Mouse (Mus musculus): ENCODE data around the gene Fndc3b.

The Fndc3b gene

DNA sequence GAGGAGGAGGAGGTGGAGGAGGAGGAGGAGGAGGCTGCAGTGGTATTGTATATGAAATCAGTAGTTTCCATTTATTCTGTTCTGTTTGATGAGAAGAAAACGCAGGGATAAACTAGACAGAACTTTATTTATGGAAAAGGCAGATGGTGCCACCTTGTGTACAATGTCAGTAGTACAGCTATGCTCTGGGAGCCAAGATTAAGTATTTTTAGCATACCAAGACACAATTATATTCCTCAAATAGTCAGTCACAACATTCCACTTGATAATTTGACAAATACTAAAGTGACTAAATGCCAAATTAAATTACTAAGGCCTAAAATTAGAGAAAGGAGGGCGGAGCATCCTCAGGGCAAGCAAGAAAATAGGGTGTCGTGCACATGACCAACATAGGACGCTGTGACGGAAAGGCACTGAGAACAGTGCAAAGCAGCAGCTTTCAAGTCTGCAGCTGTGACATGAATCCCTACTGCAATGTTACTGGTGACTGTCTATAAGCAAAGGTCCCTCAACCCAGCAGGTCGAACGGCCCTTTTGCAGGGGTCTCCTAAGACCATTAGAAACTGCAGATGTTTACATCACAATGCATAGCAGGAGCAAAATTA is 244.7 kb downstream of the Fndc3b start:
- peak in 1 of 2 experiments; percentile 81 for DNase-seq (ENCODE audit: low spot score in 2 of 2)

GRCm38 (mm10) chr3:27463373-27463772 is 247.7 kb downstream of the Fndc3b start:
- no peak for DNase-seq (ENCODE audit: low spot score in 2 of 2)

- DNase-seq (ENCODE audit: low spot score in 2 of 2): no peak
Measured at GRCm38 (mm10) chr3:27462934-27463333, 248.2 kb downstream of the Fndc3b start.

- DNase-seq (ENCODE audit: low spot score in 2 of 2): no peak
Measured at GRCm38 (mm10) chr3:27462316-27462902, 248.7 kb downstream of the Fndc3b start.

- no peak for DNase-seq (ENCODE audit: low spot score in 2 of 2)
Measured at GRCm38 (mm10) chr3:27461861-27462260, 249.2 kb downstream of the Fndc3b start.

DNA sequence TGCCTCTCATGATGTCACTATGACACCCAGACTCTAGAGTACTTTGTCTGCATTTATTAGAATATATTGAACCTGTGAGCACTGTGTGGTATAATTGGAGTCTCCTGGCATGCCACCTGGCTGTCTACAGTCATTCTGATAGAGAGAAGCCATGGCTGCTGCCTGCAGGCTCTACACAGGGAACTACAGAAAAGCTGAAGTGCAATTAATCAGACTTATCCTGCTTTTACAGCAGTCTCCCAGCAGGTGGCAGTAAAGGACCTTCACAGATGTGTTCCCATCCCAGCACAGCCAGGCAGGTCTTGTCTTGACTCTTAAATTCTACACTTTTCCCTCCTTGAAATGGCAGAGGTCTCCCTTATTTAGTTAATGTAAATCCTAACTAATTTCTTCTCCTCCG is 250.1 kb downstream of the Fndc3b start:
- peak; percentile 42 to 83 for DNase-seq (ENCODE audit: low spot score in 2 of 2)

DNA sequence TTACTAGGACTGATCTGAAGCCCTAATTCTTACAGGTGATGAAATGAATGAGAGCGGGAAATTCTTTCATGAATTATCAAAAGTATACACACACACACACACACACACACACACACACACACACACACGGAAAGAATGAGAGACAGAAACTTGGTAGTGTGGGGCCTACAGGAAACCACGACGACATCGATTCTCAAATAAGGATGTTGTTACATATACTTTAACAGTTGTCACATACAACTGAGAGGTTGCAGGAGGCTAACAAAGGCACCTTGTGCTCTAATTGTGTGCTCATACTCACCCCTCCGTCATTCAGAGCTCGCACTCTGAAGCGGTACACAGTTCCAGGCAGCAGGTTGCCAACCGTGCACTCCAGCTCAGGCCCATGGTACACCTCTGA is 252.7 kb downstream of the Fndc3b start:
- no peak for DNase-seq (ENCODE audit: low spot score in 2 of 2)

GRCm38 (mm10) chr3:27456514-27456913 is 254.6 kb downstream of the Fndc3b start:
- DNase-seq (ENCODE audit: low spot score in 2 of 2): no peak

DNA sequence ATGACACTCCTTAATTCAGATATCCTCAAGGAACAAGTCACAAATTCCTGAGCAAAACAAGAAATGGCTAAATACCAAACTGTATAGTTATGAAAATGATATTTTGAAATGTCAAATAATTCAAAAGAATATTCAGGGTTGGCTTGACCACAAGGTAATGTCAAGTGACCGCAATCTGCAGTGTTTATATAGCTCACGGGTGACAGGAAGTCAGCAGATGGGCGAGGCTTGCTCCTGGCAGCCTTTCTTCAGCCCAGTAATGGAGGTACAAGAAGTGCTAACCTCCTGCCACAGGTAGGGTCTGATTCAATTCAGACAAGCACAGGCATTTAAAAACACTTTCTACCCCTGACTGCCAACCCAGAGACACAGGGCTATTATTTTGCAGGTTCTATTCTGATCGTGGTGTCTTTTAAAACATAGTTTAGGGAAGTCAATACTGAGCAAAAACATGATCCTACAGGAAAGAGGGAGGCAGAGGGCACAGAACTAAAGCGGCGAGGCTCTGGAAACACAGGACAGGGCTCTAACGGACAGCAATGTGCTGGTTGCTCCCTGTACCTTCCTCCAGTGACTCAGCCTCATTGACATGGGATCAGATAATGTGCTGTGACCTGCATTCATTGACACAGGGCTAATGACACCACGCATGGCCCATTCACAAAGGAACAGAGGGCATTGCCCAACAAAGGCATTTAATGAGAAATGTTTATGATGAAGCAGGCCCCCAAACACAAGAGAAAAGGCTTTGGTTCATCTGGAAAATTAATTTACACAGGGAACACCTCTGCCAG is 256.5 kb downstream of the Fndc3b start:
- no peak for DNase-seq (ENCODE audit: low spot score in 2 of 2)

DNA sequence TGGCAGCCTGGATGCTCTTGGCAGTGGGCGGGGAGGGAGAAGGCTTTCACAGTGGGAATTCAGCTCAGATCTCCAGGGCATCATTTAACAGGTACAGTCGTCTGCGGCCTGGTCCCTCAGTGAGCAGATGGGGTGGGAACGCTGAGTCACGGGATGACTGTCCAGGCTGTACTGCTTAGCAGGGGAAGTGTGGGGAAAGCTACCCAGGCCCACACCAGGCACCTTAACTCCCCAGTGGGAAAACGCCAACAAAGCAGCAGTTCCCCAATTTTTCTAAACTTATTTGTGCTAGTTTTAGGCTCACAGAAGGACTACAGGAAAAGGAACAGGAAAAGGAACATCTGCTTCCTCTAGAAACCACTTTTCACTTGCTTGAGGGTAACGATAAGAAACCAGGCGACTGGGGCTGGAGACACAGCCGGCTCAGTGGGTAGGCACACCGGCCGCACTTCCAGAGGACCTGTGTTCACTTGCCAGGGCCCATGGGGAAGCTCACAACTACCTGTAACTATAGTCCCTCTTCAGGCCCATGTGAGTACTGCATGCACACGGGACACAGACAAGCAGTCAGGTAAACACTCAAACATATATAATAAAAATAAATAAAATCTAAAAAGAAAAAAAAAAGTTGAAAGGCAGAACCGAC is 257.5 kb downstream of the Fndc3b start:
- DNase-seq (ENCODE audit: low spot score in 2 of 2): no peak

DNA sequence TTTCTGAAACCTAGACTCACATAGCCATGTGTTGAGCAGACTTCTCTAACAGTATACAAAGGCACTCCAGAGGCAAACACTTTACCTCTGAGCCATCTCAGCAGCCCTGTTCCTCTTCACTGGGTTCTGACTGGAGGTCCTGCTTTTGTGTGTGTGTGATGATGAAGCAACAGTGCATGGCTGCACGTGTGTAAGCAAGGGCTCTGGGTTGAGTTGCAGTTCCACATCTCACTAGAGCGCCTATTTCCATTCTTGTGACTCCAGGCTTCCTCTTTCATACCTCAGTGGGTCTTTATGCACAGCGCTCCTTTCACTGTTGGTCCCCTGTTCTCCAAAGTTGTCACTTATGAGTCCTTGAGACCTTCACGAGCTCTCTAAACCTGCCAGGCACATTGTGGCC is 261.7 kb downstream of the Fndc3b start:
- no peak for DNase-seq (ENCODE audit: low spot score in 2 of 2)

- DNase-seq (ENCODE audit: low spot score in 2 of 2): no peak
Measured at GRCm38 (mm10) chr3:27448367-27448766, 262.7 kb downstream of the Fndc3b start.

- no peak for DNase-seq (ENCODE audit: low spot score in 2 of 2)
Measured at GRCm38 (mm10) chr3:27439704-27440103, 271.4 kb downstream of the Fndc3b start.

DNA sequence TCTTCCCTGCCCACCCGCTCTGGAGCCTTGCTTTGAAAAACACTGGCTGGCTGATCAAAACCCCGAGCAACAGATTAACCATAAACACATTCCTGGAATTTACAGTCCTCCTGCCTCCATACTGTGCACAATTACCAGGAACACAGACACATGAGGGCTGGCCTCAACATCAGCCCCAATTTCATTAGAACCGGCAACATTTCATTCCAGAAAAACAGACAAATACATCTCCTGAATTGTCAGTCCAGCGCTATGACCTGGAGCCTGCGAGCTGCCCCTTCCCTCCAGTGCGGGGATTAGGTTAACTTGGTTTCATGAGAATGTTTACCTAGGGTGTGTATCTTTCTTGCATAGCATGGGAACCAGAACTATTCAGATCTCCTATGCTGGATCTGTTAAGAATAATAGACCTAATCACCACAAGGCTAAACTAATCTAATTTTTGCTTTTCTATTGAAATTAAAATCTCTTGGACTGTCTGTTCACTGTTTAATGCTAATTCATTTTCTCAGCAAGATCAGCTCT is 275.9 kb downstream of the Fndc3b start:
- DNase-seq (ENCODE audit: low spot score in 2 of 2): no peak

DNA sequence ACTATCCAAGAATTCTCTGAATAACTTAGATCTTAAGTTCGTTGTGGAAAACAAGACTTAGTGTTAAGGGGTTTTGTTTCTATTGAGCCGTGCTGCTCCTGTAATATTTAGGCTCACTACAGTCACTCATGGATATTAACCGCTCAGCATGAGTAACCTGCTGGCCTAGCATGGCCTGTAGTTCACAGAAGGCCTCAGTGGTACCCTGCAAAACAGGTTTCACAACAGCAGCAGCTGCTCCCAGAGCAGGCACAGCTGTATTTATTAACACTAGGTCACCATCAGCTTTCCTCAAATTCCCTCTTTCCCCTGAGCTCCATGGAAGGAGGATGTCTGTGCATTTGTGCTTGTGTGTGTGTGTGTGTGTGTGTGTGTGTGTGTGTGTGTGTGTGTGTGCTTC is 278.1 kb downstream of the Fndc3b start:
- DNase-seq (ENCODE audit: low spot score in 2 of 2): no peak

- no peak for DNase-seq (ENCODE audit: low spot score in 2 of 2)
Measured at GRCm38 (mm10) chr3:27430621-27431263, 280.4 kb downstream of the Fndc3b start.

DNA sequence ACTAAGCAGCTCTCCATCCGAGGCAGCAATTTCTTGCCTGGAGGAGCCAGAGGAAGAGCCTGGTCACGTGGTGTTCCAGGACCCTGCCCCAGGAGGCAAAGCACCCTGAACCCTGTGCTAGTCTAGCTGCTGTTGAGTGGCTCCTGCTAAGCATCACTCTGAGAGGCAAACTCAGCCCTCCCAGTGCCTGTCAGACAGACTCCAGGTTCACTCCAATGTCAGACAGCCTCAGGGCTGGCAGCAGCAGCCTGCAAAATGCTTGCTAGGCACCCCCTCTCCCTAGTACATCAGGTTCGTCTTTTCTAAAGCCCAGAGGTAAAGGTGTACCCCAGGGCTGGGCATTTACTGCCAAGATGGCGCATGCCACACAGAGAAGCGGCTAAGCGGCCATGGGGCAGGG is 283.7 kb downstream of the Fndc3b start:
- no peak for DNase-seq (ENCODE audit: low spot score in 2 of 2)

GRCm38 (mm10) chr3:27424049-27424667 is 286.9 kb downstream of the Fndc3b start:
- no peak for DNase-seq (ENCODE audit: low spot score in 2 of 2)

DNA sequence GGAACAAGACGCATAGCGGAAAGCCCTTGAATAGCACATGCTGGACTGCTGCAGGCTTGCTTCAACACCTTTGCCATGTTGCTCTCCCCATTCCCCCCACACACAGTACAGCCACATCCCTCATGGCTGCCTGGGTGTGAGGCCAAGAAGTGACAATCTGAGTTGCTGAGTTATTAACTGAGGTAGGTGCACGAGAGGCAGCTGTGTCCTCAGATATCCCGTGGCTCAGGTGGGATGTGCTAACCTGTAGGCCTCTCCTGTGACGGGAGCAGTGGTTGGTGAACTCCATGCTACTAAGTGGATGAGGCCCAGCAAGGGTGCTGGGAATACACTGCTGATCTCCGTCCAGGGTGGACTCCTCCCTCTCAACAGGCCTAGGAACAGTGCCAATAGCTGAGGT is 288.6 kb downstream of the Fndc3b start:
- DNase-seq (ENCODE audit: low spot score in 2 of 2): no peak

DNA sequence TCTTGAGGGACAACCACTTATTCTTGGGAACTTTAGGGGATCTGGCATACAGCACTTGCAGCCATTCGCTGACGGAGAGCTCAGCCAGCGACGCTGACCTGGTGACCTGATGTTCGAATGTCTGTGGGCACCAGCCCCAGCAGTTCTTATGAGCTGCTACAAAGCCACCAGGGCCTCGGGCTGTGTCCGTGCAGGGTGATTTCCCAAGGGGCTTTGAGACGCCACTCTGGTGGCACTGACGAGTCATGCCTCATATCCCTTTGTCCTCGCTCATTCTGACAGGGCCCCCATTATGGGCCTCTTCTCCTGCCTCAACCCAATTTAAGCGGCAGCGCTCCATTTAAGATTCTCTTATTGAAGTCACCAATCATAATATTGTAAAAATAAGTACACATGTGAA is 289.1 kb downstream of the Fndc3b start:
- no peak for DNase-seq (ENCODE audit: low spot score in 2 of 2)

- no peak for DNase-seq (ENCODE audit: low spot score in 2 of 2)
Measured at GRCm38 (mm10) chr3:27418602-27419001, 292.5 kb downstream of the Fndc3b start.

Data from left cerebral cortex, adult 9 months (tissue).